Mouse (Mus musculus) CH12.LX (cell line): ENCODE data around the gene Man1b1.

Source experiments
- CTCF ChIP-seq, 2 experiments: IDR thresholded peaks in 1 of 2; conservative IDR thresholded peaks in 1 of 2; 2 replicates each; pipeline ENCODE4 v1.5.1; 2011 to 2012; ENCODE audit warnings: low read depth in 2 of 2, low read length in 2 of 2, improper control_type of control experiment in 1 of 2, inconsistent platforms in 1 of 2, mild to moderate bottlenecking in 1 of 2, moderate library complexity in 1 of 2
- E2F4 ChIP-seq: IDR thresholded peaks from 2 replicates; pipeline ENCODE4 v1.6.1; 2011; ENCODE audit warnings: low read depth, low read length, improper control_type of control experiment; ENCODE audit not compliant: insufficient replicate concordance
- ETS1 ChIP-seq: conservative IDR thresholded peaks from 2 replicates; pipeline ENCODE4 v1.6.1; 2012; ENCODE audit warnings: low read depth, mild to moderate bottlenecking, inconsistent platforms, low read length, improper control_type of control experiment, moderate library complexity
- MAX ChIP-seq: IDR thresholded peaks from 2 replicates; pipeline ENCODE4 v1.6.1; 2011; ENCODE audit warnings: low read length, improper control_type of control experiment
- POLR2A ChIP-seq: IDR thresholded peaks from 2 replicates; pipeline ENCODE4 v1.6.1; 2011; ENCODE audit warnings: low read depth, mild to moderate bottlenecking, improper control_type of control experiment, low read length
- RCOR1 ChIP-seq: conservative IDR thresholded peaks from 2 replicates; pipeline ENCODE4 v1.6.1; 2012; ENCODE audit warnings: low read depth, mild to moderate bottlenecking, inconsistent platforms, low read length, improper control_type of control experiment
- USF1 ChIP-seq: IDR thresholded peaks from 2 replicates; pipeline ENCODE4 v1.6.1; 2014; ENCODE audit warnings: low read depth, mild to moderate bottlenecking, inconsistent platforms, low read length, improper control_type of control experiment
- USF2 ChIP-seq: conservative IDR thresholded peaks from 2 replicates; pipeline ENCODE4 v1.6.1; 2011; ENCODE audit warnings: low read depth, low read length, improper control_type of control experiment

- no peak for TF ChIP-seq POLR2A
- no peak for TF ChIP-seq CTCF (conservative IDR thresholded peaks at IDR 0.05 in 1 of 2, IDR thresholded peaks at IDR 0.05 in 1 of 2; ENCODE audit: low read depth in 2 of 2, low read length in 2 of 2)
- no peak for TF ChIP-seq E2F4
- no peak for TF ChIP-seq ETS1
- no peak for TF ChIP-seq USF1
- no peak for TF ChIP-seq MAX
- no peak for TF ChIP-seq USF2
- TF ChIP-seq RCOR1, result no peak
Measured at GRCm38 (mm10) chr2:25349499-25349898, 17.4 kb downstream of the Man1b1 start.
